Mouse (Mus musculus) MEL (cell line): ENCODE measurements around the gene Ruvbl2. TPM values are rescaled to one million over a fixed set of nuclear protein-coding genes. Genes with fewer than 3 reads are reported as not detected.

Experiments
- DNase-seq: peaks from one replicate; pipeline ENCODE4 v3.0.0; 2011; ENCODE audit warnings: low read depth, low spot score
- H3K27ac ChIP-seq: 2 replicates; pipeline ENCODE4 v1.5.1; 2012; ENCODE audit warnings: low read depth, mild to moderate bottlenecking, control low read depth, low read length, moderate library complexity; ENCODE audit not compliant: control insufficient read depth
- H3K27me3 ChIP-seq, 2 experiments: fragments of 150-350 bp in 1 of 2; sonication (generic) in 1 of 2; 2 replicates each; pipeline ENCODE4 v1.6.1; 2012; ENCODE audit warnings: low read length in 2 of 2, mild to moderate bottlenecking in 2 of 2, improper control_type of control experiment in 1 of 2, moderate library complexity in 1 of 2; ENCODE audit not compliant: insufficient read depth in 2 of 2, control insufficient read depth in 1 of 2
- H3K36me3 ChIP-seq, 2 experiments: 2 replicates each; pipeline ENCODE4 v1.6.1; 2012 to 2014; ENCODE audit warnings: low read length in 2 of 2, improper control_type of control experiment in 1 of 2, inconsistent platforms in 1 of 2, mild to moderate bottlenecking in 1 of 2; ENCODE audit not compliant: insufficient read depth in 2 of 2, control insufficient read depth in 1 of 2
- H3K4me1 ChIP-seq, 2 experiments: fragments of 150-350 bp in 1 of 2; sonication (generic) in 1 of 2; 2 replicates each; pipeline ENCODE4 v1.6.1; 2012; ENCODE audit warnings: low read length in 2 of 2, improper control_type of control experiment in 1 of 2, mild to moderate bottlenecking in 1 of 2; ENCODE audit not compliant: insufficient read depth in 2 of 2, control insufficient read depth in 1 of 2
- H3K4me3 ChIP-seq, 2 experiments: fragments of 150-350 bp in 1 of 2; sonication (generic) in 1 of 2; 2 replicates each; pipeline ENCODE4 v1.5.1; 2012; ENCODE audit warnings: low read depth in 2 of 2, low read length in 2 of 2, mild to moderate bottlenecking in 2 of 2, moderate library complexity in 2 of 2, control low read depth in 1 of 2, improper control_type of control experiment in 1 of 2; ENCODE audit not compliant: control insufficient read depth in 1 of 2, insufficient read depth in 1 of 2
- H3K79me2 ChIP-seq: 2 replicates; pipeline ENCODE4 v1.6.1; 2012; ENCODE audit warnings: mild to moderate bottlenecking, low read length, moderate library complexity; ENCODE audit not compliant: control insufficient read depth, poor library complexity, insufficient read depth
- H3K9ac ChIP-seq: 2 replicates; pipeline ENCODE4 v1.6.1; 2012; ENCODE audit warnings: low read depth, mild to moderate bottlenecking, control low read depth, low read length, moderate library complexity; ENCODE audit not compliant: control insufficient read depth, poor library complexity, severe bottlenecking
- H3K9me3 ChIP-seq: fragments of 150-350 bp; sonication (generic); replicated peaks from 2 replicates; pipeline ENCODE4 v1.6.1; 2012; ENCODE audit warnings: mild to moderate bottlenecking, low read length, improper control_type of control experiment, moderate library complexity; ENCODE audit not compliant: insufficient read depth
- CTCF ChIP-seq, 3 experiments: IDR thresholded peaks in 2 of 3; conservative IDR thresholded peaks in 1 of 3; 2 replicates each; pipeline ENCODE4 v1.5.1; 2011 to 2012; ENCODE audit warnings: low read length in 3 of 3, low read depth in 2 of 3, mild to moderate bottlenecking in 2 of 3, improper control_type of control experiment in 1 of 3, inconsistent platforms in 1 of 3, mixed read lengths in 1 of 3, moderate library complexity in 1 of 3; ENCODE audit not compliant: control insufficient read depth in 1 of 3, insufficient read depth in 1 of 3, poor library complexity in 1 of 3, severe bottlenecking in 1 of 3
- E2F4 ChIP-seq: IDR thresholded peaks from 2 replicates; pipeline ENCODE4 v1.6.1; 2011; ENCODE audit warnings: low read depth, low read length, improper control_type of control experiment, borderline replicate concordance
- ELF1 ChIP-seq: IDR thresholded peaks from 2 replicates; pipeline ENCODE4 v1.6.1; 2014; ENCODE audit warnings: low read depth, mild to moderate bottlenecking, inconsistent platforms, low read length, improper control_type of control experiment, moderate library complexity
- ETS1 ChIP-seq: IDR thresholded peaks from 2 replicates; pipeline ENCODE4 v1.6.1; 2012; ENCODE audit warnings: low read depth, mild to moderate bottlenecking, inconsistent platforms, low read length, improper control_type of control experiment, moderate library complexity
- GATA1 ChIP-seq: IDR thresholded peaks from 2 replicates; pipeline ENCODE4 v1.6.1; 2011; ENCODE audit warnings: low read depth, low read length, improper control_type of control experiment
- HCFC1 ChIP-seq: IDR thresholded peaks from 2 replicates; pipeline ENCODE4 v1.6.1; 2012; ENCODE audit warnings: low read depth, mild to moderate bottlenecking, inconsistent platforms, low read length, improper control_type of control experiment, moderate library complexity
- RAD21 ChIP-seq: IDR thresholded peaks from 2 replicates; pipeline ENCODE4 v1.6.1; 2011; ENCODE audit warnings: mild to moderate bottlenecking, low read depth, low read length, improper control_type of control experiment
- SMC3 ChIP-seq: IDR thresholded peaks from 2 replicates; pipeline ENCODE4 v1.6.1; 2011; ENCODE audit warnings: low read depth, low read length, improper control_type of control experiment
- TBP ChIP-seq: IDR thresholded peaks from 2 replicates; pipeline ENCODE4 v1.8.0; 2011; ENCODE audit warnings: low read depth, low read length, improper control_type of control experiment
- TCF12 ChIP-seq: IDR thresholded peaks from 2 replicates; pipeline ENCODE4 v1.6.1; 2014; ENCODE audit warnings: low read depth, mild to moderate bottlenecking, inconsistent platforms, low read length, improper control_type of control experiment, moderate library complexity
- ZKSCAN1 ChIP-seq: IDR thresholded peaks from 2 replicates; pipeline ENCODE4 v1.6.1; 2012; ENCODE audit warnings: low read depth, mild to moderate bottlenecking, inconsistent platforms, low read length, improper control_type of control experiment, moderate library complexity
- polyA plus RNA-seq, 2 experiments: library from polyadenylated mRNA; stranded (reverse) in 1 of 2; unstranded in 1 of 2; fragments of >175 nt in 1 of 2; fragments of >200 nt in 1 of 2; gene quantifications; 2 replicates each; pipeline versions ENCODE4 v1.2.1 to v1.2.4; 2012; ENCODE audit warnings: low replicate concordance in 2 of 2, low read depth in 1 of 2; ENCODE audit not compliant: insufficient read length in 2 of 2, insufficient read depth in 1 of 2, missing spikeins in 1 of 2
- total RNA-seq: library from RNA; depleted of rRNA; stranded (reverse); fragments of 300-350 nt; gene quantifications from 2 replicates; pipeline ENCODE4 v1.2.3, GENCODE M21; 2012

Ruvbl2 gene
- total and polyA plus RNA-seq, 3 experiments, result 434 to 758 TPM; not detected in 1

- no peak for DNase-seq
- H3K4me1 ChIP-seq, result no peaks in the 10 kb centered on the region
- H3K9me3 ChIP-seq, result no peaks in the 10 kb centered on the region
- H3K79me2 ChIP-seq, result no peaks in the 10 kb centered on the region
- H3K4me3 ChIP-seq, result no peak overlapping the region
- no peak overlapping the region for H3K27ac ChIP-seq
- H3K36me3 ChIP-seq, result peaks cover 0 to 4% of the 10 kb centered on the region in 2 experiments; a peak in 1 of 4 replicates
- H3K27me3 ChIP-seq, result no peaks in the 10 kb centered on the region
- peak; percentile 28 to 60 (median 49) for TF ChIP-seq CTCF (IDR thresholded peaks at IDR 0.05 in 2 of 3, conservative IDR thresholded peaks at IDR 0.05 in 1 of 3; ENCODE audit: control insufficient read depth in 1 of 3, insufficient read depth in 1 of 3, low read depth in 2 of 3, low read length in 3 of 3, poor library complexity in 1 of 3, severe bottlenecking in 1 of 3)
- TF ChIP-seq HCFC1, result peak; percentile 73
- no peak for TF ChIP-seq ELF1
- TF ChIP-seq RAD21, result peak; percentile 15
- TF ChIP-seq SMC3, result peak; percentile 35
- no peak for TF ChIP-seq TCF12
- no peak overlapping the region for H3K9ac ChIP-seq
Observed at GRCm38 (mm10) chr7:45447325-45447990, 9.6 kb upstream of the Ruvbl2 start.

- Histone ChIP-seq H3K9ac (no peak overlapping the region), H3K9me3 (no peaks in the 10 kb centered on the region), H3K36me3 (peaks cover 0 to 4% of the 10 kb centered on the region in 2 experiments; a peak in 1 of 4 replicates), H3K27ac (no peak overlapping the region), H3K79me2 (no peaks in the 10 kb centered on the region), H3K4me1 (no peaks in the 10 kb centered on the region), H3K27me3 (no peaks in the 10 kb centered on the region), H3K4me3 (no peak overlapping the region)
- TF ChIP-seq HCFC1, result peak; percentile 74
- TF ChIP-seq TBP, result no peak
- DNase-seq, result no peak
Observed at GRCm38 (mm10) chr7:45446589-45446988, 8.7 kb upstream of the Ruvbl2 start.

DNA sequence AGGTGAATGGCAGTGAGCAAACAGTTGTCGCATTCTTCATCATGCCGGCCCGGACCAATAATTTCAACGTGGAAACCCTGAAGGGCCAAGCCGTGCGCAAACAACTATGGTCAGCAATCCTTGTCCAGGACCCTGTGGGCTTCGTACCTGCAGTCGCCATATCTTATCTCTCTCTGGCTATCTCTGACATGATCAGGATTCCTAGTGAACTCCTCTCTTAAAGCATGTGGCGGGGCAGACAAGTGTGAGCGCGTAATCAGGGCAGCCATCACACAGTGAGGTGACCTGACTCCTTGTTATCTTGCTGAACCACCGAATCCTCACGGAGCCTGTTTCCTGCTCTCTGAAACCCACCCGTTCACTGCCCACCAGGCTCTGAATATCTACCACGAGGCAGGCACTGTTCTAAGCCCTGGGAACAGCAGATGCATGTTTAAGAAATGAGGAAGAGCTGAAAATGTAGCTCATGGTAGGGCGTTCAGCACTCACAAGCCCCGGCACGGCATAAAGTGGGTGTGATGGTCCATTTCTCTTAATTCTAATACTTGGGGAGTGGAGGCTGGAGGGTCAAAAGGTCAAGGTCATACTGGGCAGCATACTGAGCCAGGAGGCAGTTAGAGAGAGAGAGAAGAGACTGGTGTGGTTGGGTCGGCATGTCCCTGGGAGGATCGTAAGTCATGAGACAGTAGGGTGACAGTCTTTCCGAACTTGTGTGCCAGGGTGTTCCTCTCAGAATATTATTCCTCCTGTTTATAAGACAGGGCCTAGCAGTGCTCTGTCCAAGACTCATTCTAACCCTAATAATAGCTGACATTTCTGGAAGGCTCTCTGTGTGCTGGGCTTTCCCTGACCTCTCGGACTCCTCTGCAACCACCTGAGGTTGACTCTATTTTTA, 5.9 kb upstream of the Ruvbl2 start:
- no peaks in the 10 kb centered on the region for H3K9me3 ChIP-seq
- no peaks in the 10 kb centered on the region for H3K79me2 ChIP-seq
- H3K36me3 ChIP-seq, result peaks cover 0 to 4% of the 10 kb centered on the region in 2 experiments; a peak in 1 of 4 replicates
- H3K27me3 ChIP-seq, result no peaks in the 10 kb centered on the region
- no peak overlapping the region for H3K9ac ChIP-seq
- no peak overlapping the region for H3K27ac ChIP-seq
- TF ChIP-seq ZKSCAN1 (no peak), ETS1 (no peak), E2F4 (no peak), SMC3 (no peak), GATA1 (peak; percentile 23; the same call in 1 of the 2 replicates)
- H3K4me3 ChIP-seq, result no peak overlapping the region
- H3K4me1 ChIP-seq, result no peaks in the 10 kb centered on the region
- no peak for DNase-seq
